ENCODE assay signal across 7 mouse cellular contexts in genomic region chr11:59202081-59202995, GRCm38 (mm10). TPM values are rescaled to one million over a fixed set of nuclear protein-coding genes. Genes with fewer than 3 reads are reported as not detected.
DNase-seq lines count a peak whose midpoint lies in the region; ATAC-seq lines count a peak whose summit lies in the region.

Mrpl55 (plus strand) TSS chr11:59202486.

- peak; percentile 93 for ATAC-seq in granulocyte monocyte progenitor cell, adult 5-6 weeks (replicated peaks; ENCODE audit: poor library complexity, severe bottlenecking)
- peak; percentile 94 for ATAC-seq in limb, embryonic 13.5 days (ENCODE audit: low FRiP score, low read depth)
- peak; percentile 90 for ATAC-seq in midbrain, embryonic 16.5 days

- H3K36me3 ChIP-seq in embryonic facial prominence, embryonic 10.5 days (replicated peaks): peaks cover 53% of the 10 kb centered on the region
- peaks cover 53% of the 10 kb centered on the region for H3K36me3 ChIP-seq in limb, embryonic 13.5 days
- H3K36me3 ChIP-seq in midbrain, embryonic 16.5 days (ENCODE audit: control insufficient read depth, insufficient read depth, low read length): peaks cover 5% of the 10 kb centered on the region; the same call in 1 of the 2 replicates

- peaks cover 17% of the 10 kb centered on the region for H3K4me1 ChIP-seq in embryonic facial prominence, embryonic 10.5 days
- H3K4me1 ChIP-seq in limb, embryonic 13.5 days: peaks cover 14% of the 10 kb centered on the region
- H3K4me1 ChIP-seq in midbrain, embryonic 16.5 days (ENCODE audit: control insufficient read depth, insufficient read depth, low read length): peaks cover 15% of the 10 kb centered on the region

- H3K27ac ChIP-seq in embryonic facial prominence, embryonic 10.5 days (replicated peaks): peak within 1 kb of the TSS; percentile 85
- H3K27ac ChIP-seq in limb, embryonic 13.5 days: peak within 1 kb of the TSS; percentile 71
- peak within 1 kb of the TSS; percentile 68 for H3K27ac ChIP-seq in midbrain, embryonic 16.5 days (ENCODE audit: low read length)

- peak within 1 kb of the TSS; percentile 83 for H3K4me3 ChIP-seq in embryonic facial prominence, embryonic 10.5 days
- H3K4me3 ChIP-seq in limb, embryonic 13.5 days: peak within 1 kb of the TSS; percentile 93
- H3K4me3 ChIP-seq in midbrain, embryonic 16.5 days (ENCODE audit: low read depth, low read length): peak within 1 kb of the TSS; percentile 90

- peak within 1 kb of the TSS; percentile 88 for H3K9ac ChIP-seq in limb, embryonic 13.5 days
- peak within 1 kb of the TSS; percentile 83 for H3K9ac ChIP-seq in midbrain, embryonic 16.5 days (ENCODE audit: low read depth, low read length)

- WGBS in embryonic facial prominence, embryonic 10.5 days: under 1% methylated on average over 63 of the region's 63 CpGs
- WGBS in limb, embryonic 13.5 days: under 1% methylated on average over 63 of the region's 63 CpGs
- WGBS in midbrain, embryonic 16.5 days: under 1% methylated on average over 63 of the region's 63 CpGs

- H3K9me3 ChIP-seq in embryonic facial prominence, embryonic 10.5 days: no peaks in the 10 kb centered on the region
- H3K9me3 ChIP-seq in limb, embryonic 13.5 days: no peaks in the 10 kb centered on the region
- H3K9me3 ChIP-seq in midbrain, embryonic 16.5 days (replicated peaks; ENCODE audit: control insufficient read depth, low read length, poor library complexity, severe bottlenecking): no peaks in the 10 kb centered on the region

- peak within 1 kb of the TSS; percentile 93 for H3K4me2 ChIP-seq in limb, embryonic 13.5 days (replicated peaks)
- H3K4me2 ChIP-seq in midbrain, embryonic 16.5 days (ENCODE audit: low read length): peak within 1 kb of the TSS; percentile 96

- H3K27me3 ChIP-seq in embryonic facial prominence, embryonic 10.5 days (replicated peaks; ENCODE audit: low read depth, poor library complexity, severe bottlenecking): no peaks in the 10 kb centered on the region
- H3K27me3 ChIP-seq in limb, embryonic 13.5 days: no peaks in the 10 kb centered on the region
- H3K27me3 ChIP-seq in midbrain, embryonic 16.5 days (ENCODE audit: control insufficient read depth, insufficient read depth, low read depth, low read length): no peaks in the 10 kb centered on the region

- DNase-seq in adrenal gland, postnatal 14 days: peak; percentile 98
- DNase-seq in embryonic facial prominence, embryonic 10.5 days (ENCODE audit: low spot score): peak; percentile 97
- DNase-seq in kidney, adult 18-20 months: peak; percentile 95
- DNase-seq in spleen, postnatal 10 days (ENCODE audit: low spot score in 2 of 2): peak; percentile 90 to 98

RNA-seq across cellular contexts. Expression of gene Mrpl55, which starts in this region (rescaled TPM):
- 68.3 and 69.2 TPM in 2 replicates for total RNA-seq in adrenal gland, postnatal 14 days (2021)
- polyA plus RNA-seq in embryonic facial prominence, embryonic 10.5 days (2016; fragmentation: Nextera tagmentation; extraction: Ambion mirVana): 119 and 128 TPM in 2 replicates
- total RNA-seq in granulocyte monocyte progenitor cell, adult 5-6 weeks (2014; fragmentation: Nextera tagmentation): 22.7 and 45.8 TPM in 2 replicates
- 59.9 and 82.1 TPM in 2 replicates for total RNA-seq in granulocyte monocyte progenitor cell, adult 5-6 weeks (2017)
- 90.5 and 91.5 TPM in 2 replicates for polyA plus RNA-seq in limb, embryonic 13.5 days (2015; fragmentation: Nextera tagmentation; extraction: Ambion mirVana)
- 80.3 and 91.1 TPM in 2 replicates for polyA plus RNA-seq in midbrain, embryonic 16.5 days (2015; fragmentation: Nextera tagmentation; extraction: Ambion mirVana)

Comparison
In these comparisons a context has a peak if more than half of its experiments do, and no peak if none do; other contexts are left out.
1. Peak in every context shown above with its lines: DNase-seq, ATAC-seq, H3K4me3 ChIP-seq and H3K27ac ChIP-seq.